Mouse (Mus musculus) ovary, postnatal 10 days (tissue): ENCODE results near the gene Slco4a1.
A peak's percentile ranks its signal among the peaks of the same experiment; 100 is the strongest.

ENCODE experiments used
- DNase-seq: peaks from one replicate; pipeline ENCODE4 v3.0.0; 2022; ENCODE audit warnings: low spot score

Slco4a1 gene

DNA sequence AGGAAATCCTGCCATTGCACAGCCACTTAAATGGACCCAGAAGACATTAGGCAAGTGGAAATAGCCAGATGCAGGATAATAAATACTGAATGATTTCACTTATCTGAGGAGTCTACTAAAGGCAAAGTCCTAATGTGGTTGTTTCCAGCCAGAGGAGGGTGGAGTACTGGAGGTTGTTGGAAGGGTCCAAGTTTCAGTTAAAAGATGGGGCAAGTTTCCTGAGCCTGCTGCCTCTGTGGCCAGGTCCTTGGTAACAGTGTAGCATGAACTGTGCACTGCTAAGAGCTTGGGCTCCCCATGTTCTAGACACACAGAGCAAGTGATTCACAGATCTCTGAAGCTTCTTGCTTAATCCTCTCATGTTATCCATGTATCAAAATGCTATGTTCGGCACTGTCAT lies 10.1 kb upstream of the Slco4a1 start:
- no peak for DNase-seq

DNA sequence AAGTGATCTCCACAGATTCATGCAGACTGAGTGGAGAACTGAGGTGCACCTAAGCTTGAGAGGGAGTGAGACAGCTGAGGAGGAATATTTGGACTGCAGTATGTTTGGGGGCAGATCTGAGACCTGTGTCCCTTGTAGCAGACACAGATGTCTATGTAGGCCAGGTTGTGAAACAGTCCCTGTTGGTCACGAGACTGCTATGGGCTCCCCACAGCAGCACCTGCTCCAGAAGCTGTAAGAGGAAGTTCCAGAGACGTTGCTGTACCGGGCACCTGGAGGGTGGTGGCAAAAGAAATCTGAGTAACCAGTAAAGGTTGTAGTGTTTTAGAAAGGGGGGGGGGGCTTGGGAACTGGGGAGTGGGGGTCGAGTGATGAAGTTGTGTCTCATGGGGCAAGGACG lies 7.0 kb upstream of the Slco4a1 start:
- DNase-seq, result no peak

- DNase-seq, result no peak
These were observed 5.5 kb upstream of the Slco4a1 start for GRCm38 (mm10) chr2:180450529-180450928.

DNA sequence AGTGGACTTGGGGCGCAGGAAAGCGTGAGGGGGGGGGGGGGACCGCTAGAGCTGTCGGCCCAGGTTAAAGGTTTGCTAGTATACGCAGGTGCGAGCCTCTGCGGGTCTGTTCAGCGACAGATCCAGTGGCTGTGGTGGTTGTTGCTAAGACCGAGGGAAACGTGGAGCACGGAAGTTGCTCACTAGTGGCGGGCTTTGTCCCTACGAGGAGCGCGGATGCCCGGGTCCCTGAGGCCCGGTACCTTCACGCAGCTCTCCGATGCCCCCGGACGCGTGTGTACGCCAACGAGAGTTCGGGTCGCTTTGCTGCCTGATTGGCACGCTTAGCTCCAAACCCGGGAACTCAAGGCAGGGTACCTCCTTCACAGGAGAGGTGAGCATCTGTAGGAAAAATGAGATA lies 660 bp downstream of the Slco4a1 start:
- DNase-seq, result no peak

GRCm38 (mm10) chr2:180457680-180458079 lies 1.6 kb downstream of the Slco4a1 start:
- no peak for DNase-seq

DNA sequence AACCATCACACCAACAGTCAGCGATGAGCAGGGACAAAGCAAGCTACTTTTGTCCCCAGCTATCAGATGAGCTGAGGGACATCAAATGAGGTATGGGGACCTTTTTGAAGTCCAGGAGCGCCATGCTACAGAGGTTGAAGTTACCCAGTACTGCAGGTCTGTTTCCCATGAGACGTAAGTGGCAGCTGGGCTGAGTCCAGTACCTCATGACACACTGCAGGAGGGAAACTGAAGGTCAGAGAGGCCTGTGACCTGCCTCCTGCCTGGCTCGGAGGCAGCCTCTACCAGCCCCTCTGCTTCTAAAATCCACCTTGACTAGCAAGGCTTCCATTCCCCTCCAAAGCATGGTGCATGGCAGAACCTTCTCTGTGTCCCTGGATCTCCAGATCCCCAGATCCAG lies 3.4 kb downstream of the Slco4a1 start:
- no peak for DNase-seq

DNA sequence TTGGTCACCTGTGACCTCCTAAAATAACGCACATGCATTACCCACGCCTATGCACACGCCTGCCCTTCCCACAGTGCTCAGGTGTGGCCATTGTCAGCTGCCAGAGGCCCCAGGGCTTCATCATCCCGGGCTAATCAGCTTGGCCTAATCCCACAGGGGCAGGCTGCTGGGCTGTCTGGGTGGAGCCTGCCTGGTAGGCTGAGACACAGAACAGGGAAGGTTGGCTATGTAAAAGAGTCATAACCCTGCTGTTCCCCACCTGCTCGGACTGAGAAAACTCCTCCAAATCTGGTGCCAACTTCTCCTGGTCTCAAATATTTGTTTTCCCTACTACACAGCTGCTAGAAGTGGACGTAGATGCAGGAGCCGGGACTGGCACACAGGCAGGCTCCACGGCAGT lies 4.8 kb downstream of the Slco4a1 start:
- no peak for DNase-seq

DNA sequence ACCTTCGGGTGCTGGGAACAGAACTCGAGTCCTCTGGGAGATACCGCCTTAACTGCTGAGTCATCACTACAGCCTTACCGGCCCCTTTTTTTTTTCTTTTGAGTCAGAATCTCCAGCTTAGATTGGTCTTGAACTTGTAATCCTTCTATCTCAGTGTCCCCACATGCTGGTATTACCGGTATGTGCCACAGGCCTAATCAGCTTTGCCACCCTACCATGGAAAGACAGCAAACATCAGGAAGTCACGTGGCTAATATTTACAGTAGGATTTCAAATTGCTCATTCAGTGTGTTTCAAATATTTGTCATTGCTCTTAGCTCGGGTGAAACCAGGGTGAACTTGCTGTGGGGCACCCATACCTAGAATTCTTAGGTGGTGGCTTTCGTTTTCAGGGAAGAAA lies 6.5 kb downstream of the Slco4a1 start:
- DNase-seq, result no peak

DNA sequence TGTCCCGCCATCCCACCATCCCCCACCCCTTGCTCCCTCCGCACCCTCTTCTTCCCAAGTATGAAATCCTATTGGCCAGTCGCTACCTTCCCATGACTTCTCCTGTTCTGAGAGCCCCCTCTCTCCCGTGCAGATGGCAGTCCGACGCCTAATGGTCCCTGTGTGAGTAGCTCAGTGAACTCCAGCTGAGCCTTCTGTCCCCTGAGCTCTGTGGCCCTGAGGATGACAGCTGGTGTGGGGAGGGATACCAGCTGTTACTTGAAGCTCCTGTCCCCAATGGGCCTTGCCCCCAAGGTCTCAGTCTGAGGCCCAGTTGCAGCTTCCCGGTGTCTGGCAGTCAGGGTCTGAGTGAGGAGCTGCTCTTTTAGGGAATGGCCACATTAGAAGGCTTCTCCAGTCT lies 10.5 kb downstream of the Slco4a1 start:
- no peak for DNase-seq

DNA sequence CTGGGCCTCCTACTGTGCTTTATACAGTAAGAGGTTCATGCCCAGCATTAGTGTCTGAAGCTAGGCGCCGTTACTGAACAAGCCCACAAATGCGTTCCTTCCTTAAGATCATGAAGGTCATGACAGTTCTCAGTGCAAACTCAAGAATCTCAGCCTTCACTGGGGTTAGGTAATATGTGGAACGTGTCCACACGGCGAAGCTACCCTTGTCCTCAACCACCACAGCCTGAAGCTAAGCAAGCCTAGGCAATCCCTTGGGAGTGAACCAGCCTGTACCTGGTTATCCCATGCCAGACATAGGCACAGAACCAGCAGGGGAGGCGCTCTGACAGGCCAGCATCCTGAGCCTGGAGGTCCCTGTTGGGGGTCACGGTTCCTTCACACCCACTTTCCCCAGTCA lies 12.8 kb downstream of the Slco4a1 start:
- no peak for DNase-seq

DNA sequence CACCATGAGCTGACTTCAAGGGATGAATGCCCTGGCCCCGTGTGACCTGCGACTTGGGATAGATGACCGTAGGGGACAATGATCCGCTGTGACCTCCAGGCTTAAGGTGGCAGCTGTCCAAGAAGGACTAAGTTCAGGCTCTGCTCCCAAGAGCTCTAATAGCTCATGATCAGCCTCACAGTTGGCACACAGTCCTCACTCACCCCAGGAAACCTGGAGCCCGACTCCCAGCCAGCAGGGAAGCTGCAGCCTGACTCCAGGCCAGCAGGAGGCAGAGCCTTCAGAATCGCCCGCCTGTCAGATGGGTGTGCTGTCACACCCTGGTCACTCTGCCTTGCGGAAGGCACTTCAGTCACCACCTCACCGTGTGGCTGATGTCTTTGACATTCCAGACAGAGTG lies 13.7 kb downstream of the Slco4a1 start:
- DNase-seq, result no peak

GRCm38 (mm10) chr2:180472306-180473079 lies 16.4 kb downstream of the Slco4a1 start:
- DNase-seq, result peak; percentile 4

DNA sequence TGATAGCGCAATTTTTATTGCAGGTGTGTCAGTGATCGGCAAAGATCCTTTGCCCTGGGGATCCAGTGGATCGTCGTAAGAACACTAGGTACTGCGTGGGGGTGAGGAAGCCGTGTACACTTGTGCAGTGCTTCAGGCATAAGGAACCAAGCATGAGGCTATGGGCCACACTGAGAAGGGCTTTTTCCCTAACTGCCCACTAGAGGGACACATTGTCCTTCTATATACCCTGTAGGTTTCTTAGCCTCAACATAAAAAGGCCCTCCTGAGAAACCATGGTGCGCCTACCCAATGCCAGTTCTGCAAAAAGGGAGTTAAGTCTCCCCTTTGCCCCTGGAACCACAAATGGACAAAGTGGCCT lies 17.0 kb downstream of the Slco4a1 start:
- DNase-seq, result no peak

DNA sequence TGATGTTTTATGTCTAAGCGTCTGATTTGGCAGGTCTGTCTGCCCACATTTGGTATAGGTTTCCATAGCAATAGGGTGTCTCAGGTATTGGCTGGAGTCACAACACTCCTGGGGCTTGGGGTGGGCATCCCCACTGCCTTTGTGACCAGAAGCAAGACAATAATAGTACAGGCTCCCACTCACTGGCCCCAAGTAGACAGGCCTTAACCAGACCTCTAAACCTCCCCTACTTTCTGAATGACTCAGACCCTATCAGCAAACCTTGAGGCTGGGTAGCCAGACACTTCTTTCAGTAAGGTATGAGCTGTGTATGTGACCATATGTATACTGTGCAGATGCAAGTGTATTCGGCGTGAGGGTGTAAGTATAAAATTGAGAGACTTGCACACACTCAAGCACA lies 18.8 kb downstream of the Slco4a1 start:
- DNase-seq, result no peak

DNA sequence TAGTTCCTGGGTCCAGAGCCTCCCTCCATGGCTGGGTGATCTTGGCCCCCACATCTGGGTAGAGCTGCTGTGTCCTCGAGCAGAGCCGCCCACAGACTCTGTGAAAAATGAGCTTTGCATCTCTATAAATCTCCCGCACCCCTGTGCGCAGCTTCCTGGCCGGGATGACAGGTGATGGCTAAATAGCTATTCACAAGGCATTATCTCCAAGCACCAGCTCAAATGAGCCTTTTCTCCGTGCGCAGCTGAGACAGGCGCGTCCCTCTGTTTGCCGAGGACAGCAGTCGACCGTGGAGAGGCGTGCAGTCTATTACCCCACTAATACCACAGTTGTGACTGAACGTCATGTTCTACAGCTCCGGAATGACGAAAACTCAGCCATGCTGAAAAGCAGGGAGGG lies 26.2 kb downstream of the Slco4a1 start:
- no peak for DNase-seq

DNA sequence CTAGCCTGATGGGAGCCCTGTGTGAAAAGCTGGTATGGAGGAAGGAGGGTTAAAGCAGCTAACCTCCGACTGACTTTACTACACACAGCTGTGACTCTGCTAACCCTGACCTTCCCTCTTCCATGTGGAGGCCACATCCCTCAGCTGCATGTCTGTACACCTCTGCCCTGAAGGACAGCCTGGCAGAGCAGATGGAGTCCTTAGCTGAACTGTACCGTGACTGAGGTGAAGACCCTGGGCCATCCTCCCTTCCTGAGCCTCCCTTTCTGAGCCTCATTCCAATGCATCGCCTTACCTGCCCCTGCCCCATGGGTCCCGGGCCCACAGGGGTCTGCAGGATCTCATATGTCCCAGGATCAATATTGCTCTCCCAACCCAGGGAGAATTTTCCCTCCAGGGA lies 28.8 kb downstream of the Slco4a1 start:
- no peak for DNase-seq

DNA sequence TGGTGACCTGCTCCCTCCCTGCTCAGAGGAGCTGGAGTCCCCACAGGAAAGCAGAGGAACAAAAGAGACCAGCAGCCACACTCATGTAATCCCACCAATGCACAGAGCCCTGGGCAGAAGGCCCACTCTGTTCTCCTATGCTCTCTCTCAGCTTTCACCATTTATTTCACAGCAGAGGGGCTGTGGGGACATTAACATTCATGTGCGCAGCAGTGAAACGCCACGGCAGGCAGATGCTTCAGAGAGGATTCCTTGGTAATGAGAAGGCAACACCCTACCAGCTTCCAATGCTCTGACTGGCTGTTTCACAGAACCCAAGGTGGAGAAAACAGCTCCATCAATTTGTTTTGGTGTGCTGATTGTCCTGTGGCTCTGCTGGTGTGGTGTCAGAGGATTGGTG lies 29.3 kb downstream of the Slco4a1 start:
- DNase-seq, result no peak

- DNase-seq, result no peak
These were observed 32.2 kb downstream of the Slco4a1 start for GRCm38 (mm10) chr2:180488210-180488751.

GRCm38 (mm10) chr2:180495906-180496305 lies 39.9 kb downstream of the Slco4a1 start:
- no peak for DNase-seq

- no peak for DNase-seq
These were observed 43.7 kb downstream of the Slco4a1 start, which contains the start of gene Ntsr1 for GRCm38 (mm10) chr2:180499741-180500140. TSS of gene Ntsr1 (plus strand) at chr2:180499976.

DNA sequence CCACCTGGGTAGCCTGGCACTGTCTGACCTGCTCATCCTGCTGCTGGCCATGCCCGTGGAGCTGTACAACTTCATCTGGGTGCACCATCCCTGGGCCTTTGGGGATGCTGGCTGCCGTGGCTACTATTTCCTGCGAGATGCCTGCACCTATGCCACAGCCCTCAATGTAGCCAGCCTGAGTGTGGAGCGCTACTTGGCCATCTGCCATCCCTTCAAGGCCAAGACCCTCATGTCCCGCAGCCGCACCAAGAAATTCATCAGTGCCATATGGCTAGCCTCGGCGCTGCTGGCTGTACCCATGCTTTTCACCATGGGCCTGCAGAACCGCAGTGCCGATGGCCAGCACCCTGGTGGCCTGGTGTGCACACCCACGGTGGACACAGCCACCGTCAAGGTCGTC lies 44.7 kb downstream of the Slco4a1 start:
- no peak for DNase-seq

DNA sequence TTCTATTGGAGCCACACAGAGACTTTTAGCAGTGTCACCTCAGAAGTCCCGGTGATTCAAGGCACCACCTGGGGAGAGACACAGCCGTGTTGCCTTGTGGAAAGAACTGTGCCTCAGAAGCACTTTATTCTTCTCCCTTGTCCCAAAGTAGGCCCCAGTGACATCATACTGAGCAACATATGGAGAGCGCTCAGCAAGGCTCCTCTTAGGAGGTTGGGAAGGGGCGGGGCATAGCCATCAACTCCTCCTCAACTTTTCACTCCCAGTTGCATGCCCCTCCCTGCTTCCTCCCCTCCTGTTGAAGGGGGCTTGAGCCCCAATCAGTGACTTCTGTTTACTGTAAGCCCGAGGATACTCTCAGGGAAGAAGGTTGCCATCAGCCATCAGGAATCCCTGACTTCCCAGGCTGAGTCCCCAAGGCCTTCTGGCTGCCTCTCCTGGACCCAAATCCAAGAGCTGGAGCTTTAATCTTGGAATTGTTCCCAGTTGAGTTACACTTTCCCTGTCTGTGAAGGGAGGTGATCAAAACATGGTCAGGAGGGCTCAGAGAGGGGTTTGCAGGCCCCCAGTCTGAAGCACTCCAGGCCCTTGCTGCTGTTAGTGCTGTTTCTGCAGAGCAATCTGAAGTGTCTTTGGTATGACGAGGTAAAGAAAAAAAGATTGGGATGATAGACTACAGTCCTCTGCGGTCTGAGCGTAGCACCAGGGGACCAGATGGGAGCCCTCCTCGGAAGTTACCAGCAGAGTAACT lies 45.3 kb downstream of the Slco4a1 start:
- no peak for DNase-seq

GRCm38 (mm10) chr2:180506281-180506680 lies 50.2 kb downstream of the Slco4a1 start:
- no peak for DNase-seq
